Mouse (Mus musculus): Measurements from ENCODE around the gene Pds5a.
A peak's percentile ranks its signal among the peaks of the same experiment; 100 is the strongest.
"Not testable (repeated sequence)": the region's sequence is repeated elsewhere in the genome, so short reads cannot be mapped to it uniquely, and the experiment has no call there.

Gene Pds5a

GRCm38 (mm10) chr5:65697836-65698758 lies at the start of gene Pds5a:
Pds5a (minus strand) TSS chr5:65698273.
- DNase-seq (ENCODE audit: low spot score in 2 of 2): peak; percentile 83 to 90

GRCm38 (mm10) chr5:65746908-65747307 lies 48.8 kb upstream of the Pds5a start:
- DNase-seq (ENCODE audit: low spot score in 2 of 2): no peak

DNA sequence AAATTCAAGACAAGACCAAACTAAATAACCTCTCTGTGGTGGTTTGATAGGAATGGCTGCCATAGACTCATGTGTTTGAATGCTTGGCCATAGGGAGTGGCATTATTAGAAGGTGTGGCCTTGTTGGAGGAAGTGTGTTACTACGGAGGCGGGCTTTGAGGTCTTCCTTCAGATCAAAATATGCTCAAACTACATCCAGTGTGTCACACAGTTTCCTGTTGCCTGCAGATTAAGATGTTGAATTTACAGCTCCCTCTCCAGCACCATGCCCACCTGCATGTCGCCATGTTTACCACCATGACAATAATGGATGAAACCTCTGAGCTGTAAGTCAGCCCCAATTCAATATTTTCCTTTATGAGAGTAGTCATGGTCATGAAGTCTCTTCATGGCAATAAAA lies 41.3 kb upstream of the Pds5a start:
- no peak for DNase-seq (ENCODE audit: low spot score in 2 of 2)

DNA sequence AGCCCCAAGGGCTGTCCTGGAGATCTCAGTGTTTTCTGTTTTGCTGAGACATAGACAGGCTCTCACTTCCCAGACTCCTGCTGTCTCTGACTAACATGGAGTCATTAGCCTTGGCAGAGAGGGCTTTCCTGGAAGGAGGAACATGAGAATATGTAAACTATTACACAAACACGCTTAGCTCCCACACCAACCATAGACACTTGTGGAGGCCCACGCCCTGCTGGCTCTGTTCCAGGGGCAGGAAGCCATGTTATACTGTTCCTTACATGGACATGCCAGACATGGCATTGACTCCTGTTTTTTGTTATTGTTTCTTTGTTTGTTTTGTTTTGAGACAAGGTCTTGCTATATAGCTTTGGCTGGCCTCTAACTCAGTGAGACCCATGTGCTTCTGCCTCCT lies 37.5 kb upstream of the Pds5a start:
- no peak for DNase-seq (ENCODE audit: low spot score in 2 of 2)

- DNase-seq (ENCODE audit: low spot score in 2 of 2): peak; percentile 54 to 82
Observed at GRCm38 (mm10) chr5:65731173-65732007, 33.3 kb upstream of the Pds5a start.

DNA sequence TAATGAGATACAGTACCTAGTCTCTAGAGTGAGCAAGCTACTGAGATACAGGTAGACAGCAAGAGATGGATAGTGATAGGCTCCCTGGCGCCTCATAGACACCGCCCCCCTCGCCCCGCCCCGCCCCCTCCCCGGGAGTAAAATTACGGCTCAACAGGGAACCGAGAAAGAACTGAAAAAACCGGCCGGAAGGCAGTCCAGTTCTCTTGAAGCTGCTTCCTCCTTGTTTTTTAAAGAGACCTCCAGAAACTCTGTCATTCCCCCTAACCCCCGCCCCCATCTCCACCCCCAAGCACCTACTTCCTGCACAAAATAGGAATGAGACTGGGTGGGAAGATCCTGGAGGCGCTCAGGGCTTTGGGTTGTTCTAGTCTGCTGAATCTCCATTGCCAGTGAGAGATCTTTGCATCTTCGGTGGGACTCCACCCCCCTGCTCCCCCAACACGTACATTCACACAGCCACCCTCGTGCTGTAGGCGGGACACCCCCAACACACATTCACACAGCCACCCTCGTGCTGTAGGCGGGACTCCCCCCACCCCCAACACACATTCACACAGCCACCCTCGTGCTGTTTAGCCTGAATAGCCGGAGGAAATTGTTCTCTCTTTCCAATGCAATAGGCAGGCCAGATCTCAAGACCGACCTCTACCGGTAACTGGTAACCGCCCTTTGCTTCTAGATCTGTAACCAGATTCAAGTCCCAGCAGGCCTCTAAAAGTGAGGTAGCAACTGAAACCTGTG lies 26.4 kb upstream of the Pds5a start:
- peak; percentile 68 to 79 for DNase-seq (ENCODE audit: low spot score in 2 of 2)

DNA sequence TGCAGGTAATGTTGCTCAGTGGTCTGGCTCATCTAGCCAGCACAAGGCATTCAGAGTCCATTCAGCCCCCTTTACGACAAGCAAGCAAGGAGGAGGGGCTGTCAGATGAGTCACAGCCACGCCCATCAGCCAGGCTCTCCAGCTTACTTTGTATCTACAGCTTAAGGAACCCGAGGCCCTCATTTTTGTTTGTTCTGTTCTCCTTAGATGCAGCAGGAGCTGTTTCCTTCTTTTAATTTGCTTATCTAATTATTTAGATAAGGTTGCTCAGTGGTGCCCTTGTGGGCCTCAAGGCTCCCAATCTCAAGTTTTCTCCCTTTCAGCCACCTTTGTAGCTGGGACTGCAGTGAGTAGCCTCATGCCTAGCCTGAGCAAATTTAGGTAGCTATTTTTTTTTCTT lies 20.3 kb upstream of the Pds5a start:
- DNase-seq (ENCODE audit: low spot score in 2 of 2): peak in 1 of 2 experiments; percentile 47

DNA sequence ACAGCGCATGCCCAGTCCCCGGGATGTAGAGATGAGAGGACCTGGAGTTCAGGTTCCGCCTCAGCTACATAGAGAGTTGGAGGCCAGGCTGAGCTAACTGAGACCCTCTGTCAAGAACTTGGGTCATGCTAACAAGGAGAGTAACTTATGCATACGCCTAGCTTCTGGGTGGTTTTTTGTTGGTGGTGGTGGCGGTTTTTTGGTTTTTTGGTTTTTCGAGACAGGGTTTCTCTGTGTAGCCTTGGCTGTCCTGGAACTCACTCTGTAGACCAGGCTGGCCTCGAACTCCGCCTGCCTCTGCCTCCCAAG lies 19.8 kb upstream of the Pds5a start:
- not testable (repeated sequence) for DNase-seq (ENCODE audit: low spot score in 2 of 2)

DNA sequence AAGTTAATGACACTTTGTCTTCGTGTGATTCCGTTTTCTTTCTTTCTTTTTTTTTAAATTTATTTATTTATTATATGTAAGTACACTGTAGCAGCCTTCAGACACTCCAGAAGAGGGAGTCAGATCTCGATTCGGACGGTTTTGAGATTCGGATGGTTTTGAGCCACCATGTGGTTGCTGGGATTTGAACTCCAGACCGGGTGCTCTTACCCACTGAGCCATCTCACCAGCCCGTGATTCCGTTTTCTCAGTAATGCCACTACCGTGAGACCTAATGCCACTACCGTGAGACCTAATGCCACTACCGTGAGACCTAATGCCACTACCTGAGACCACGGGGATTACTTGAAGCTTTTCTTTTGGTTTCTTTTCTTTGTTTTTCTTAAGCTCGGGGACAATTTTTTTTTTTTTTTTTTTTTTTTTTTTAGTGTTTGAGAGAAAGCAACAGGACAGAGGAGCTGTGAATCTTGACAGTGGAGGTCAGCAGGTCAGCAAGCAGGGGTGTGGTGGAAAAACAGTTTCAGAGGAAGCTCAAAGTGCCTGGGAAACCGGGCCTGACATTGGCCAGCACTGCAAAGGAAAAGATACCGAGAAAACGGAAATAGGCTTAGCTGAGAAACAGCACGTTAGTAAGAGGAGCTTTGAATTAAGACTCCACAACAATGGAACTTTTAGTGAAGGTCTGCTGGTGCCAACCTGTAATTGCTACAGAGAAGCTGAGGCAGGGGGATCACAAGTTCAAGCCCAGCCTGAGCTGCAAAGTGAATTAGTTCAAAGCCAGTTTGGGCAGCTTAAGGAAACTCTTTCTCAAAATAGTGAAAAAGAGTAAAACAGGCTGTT lies 19.2 kb upstream of the Pds5a start:
- DNase-seq (ENCODE audit: low spot score in 2 of 2): no peak

- no peak for DNase-seq (ENCODE audit: low spot score in 2 of 2)
Observed at GRCm38 (mm10) chr5:65715084-65715483, 17.0 kb upstream of the Pds5a start.

GRCm38 (mm10) chr5:65711463-65711862 lies 13.4 kb upstream of the Pds5a start:
- no peak for DNase-seq (ENCODE audit: low spot score in 2 of 2)

- no peak for DNase-seq (ENCODE audit: low spot score in 2 of 2)
Observed at GRCm38 (mm10) chr5:65710267-65710666, 12.2 kb upstream of the Pds5a start.

- DNase-seq (ENCODE audit: low spot score in 2 of 2): no peak
Observed at GRCm38 (mm10) chr5:65706979-65707378, 8.9 kb upstream of the Pds5a start.

DNA sequence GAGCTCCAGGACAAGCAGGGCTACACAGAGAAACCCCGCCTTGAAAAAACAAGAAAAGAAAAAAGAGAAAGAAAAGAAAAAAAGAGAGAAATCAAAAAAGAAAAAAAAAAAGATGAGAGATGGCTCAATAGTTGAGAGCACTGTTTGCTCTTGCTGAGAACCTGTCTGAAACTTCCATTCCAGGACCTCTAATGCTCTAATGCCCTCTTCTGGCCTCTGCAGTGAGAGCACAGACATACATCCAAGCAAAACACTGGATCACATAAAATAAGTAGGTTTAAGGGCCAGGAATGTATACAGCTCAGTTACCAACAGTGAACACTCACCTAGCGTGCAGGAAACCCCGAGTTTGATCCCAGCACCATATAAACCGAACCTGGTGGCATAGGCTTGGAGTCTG lies 8.1 kb upstream of the Pds5a start:
- DNase-seq (ENCODE audit: low spot score in 2 of 2): no peak

GRCm38 (mm10) chr5:65704765-65705678 lies 6.9 kb upstream of the Pds5a start:
- DNase-seq (ENCODE audit: low spot score in 2 of 2): no peak

DNA sequence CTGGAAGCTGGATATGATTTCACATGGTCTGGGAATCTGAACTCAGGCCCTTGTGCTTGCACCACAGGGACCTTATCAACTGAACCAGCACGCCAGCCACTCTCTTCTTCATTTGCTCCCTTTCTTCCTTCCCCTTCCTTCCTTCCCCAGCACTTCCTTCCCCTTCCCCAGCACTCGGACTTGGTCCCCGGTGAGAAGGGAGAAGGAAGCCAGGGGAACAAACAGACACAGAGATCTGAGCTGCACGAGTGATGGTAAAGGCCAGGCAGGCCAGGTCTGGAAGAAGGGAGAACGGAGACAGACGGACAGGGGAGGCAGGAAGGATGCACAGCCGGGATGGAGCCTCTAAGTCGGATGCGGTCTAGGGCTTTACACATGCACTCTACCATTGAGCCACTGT lies 5.2 kb upstream of the Pds5a start:
- no peak for DNase-seq (ENCODE audit: low spot score in 2 of 2)

DNA sequence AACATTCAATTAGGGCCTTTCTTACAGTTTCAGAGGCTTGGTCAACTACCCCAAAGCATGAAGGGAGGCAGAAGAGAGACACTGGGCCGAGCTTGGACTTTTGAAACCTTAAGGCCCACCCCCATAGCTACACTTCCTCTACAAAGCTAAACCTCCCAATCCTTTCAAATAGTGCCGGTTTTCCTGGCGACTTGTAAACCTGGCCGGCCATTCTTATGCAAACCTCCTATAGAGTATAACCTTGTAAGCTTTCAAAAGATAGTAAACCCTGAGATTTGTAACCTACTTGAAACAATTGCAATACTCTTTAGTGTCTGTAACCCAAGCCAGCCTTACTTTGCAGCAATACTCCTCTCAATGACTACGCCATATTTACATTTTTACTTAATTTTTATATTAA lies 2.0 kb upstream of the Pds5a start:
- DNase-seq (ENCODE audit: low spot score in 2 of 2): no peak

DNA sequence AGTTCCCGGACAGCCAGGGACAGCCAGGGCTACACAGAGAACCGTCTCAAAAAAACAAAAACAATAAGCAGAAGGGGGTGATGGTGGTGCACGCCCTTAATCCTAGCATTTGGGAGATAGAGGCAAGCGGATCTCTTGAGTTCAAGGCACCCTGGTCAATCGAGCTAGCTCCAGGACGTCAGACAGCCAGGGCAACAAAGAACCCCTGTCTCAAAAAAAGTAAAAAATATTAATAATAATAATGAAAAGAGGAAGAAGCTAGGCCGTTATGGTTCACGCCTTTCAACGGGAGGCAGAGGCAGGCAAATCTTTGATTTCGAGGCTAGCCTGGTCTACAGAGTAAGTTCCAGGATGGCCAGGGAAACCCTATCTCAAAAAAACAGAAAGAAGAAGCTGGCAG lies 1.1 kb upstream of the Pds5a start:
- DNase-seq (ENCODE audit: low spot score in 2 of 2): no peak

GRCm38 (mm10) chr5:65698759-65699136 lies 675 bp upstream of the Pds5a start:
- no peak for DNase-seq (ENCODE audit: low spot score in 2 of 2)

GRCm38 (mm10) chr5:65697486-65697835 lies 612 bp downstream of the Pds5a start:
- peak; percentile 71 to 74 for DNase-seq (ENCODE audit: low spot score in 2 of 2)
